Mouse (Mus musculus) cerebellum, postnatal 36 days (tissue): Measurements from ENCODE around the gene Fgf6.

Source experiments
- DNase-seq, 2 experiments: peaks; one replicate each; pipeline ENCODE4 v3.0.0; 2021 to 2022; ENCODE audit warnings: mixed read lengths in 2 of 2

Fgf6 gene

GRCm38 (mm10) chr6:127014906-127015770 is at the start of gene Fgf6:
Gene Fgf6 (plus strand): TSS chr6:127015586.
- DNase-seq, result no peak

GRCm38 (mm10) chr6:126966241-126967026 is 49.0 kb upstream of the Fgf6 start:
- no peak for DNase-seq

GRCm38 (mm10) chr6:126981539-126982234 is 33.7 kb upstream of the Fgf6 start:
- DNase-seq, result no peak

GRCm38 (mm10) chr6:126993676-126994075 is 21.7 kb upstream of the Fgf6 start:
- DNase-seq, result no peak

GRCm38 (mm10) chr6:126995494-126995893 is 19.9 kb upstream of the Fgf6 start:
- DNase-seq, result no peak

- no peak for DNase-seq
Measured at GRCm38 (mm10) chr6:126996399-126996798, 19.0 kb upstream of the Fgf6 start.

GRCm38 (mm10) chr6:127005646-127006045 is 9.7 kb upstream of the Fgf6 start:
- DNase-seq, result no peak

GRCm38 (mm10) chr6:127006551-127006950 is 8.8 kb upstream of the Fgf6 start:
- DNase-seq, result no peak

GRCm38 (mm10) chr6:127010021-127010420 is 5.4 kb upstream of the Fgf6 start:
- DNase-seq, result no peak

- no peak for DNase-seq
Measured at GRCm38 (mm10) chr6:127011947-127012535, 3.3 kb upstream of the Fgf6 start.

- DNase-seq, result no peak
Measured at GRCm38 (mm10) chr6:127019254-127019653, 3.9 kb downstream of the Fgf6 start.

- DNase-seq, result no peak
Measured at GRCm38 (mm10) chr6:127020431-127020830, 5.0 kb downstream of the Fgf6 start.

- DNase-seq, result no peak
Measured at GRCm38 (mm10) chr6:127024836-127025235, 9.4 kb downstream of the Fgf6 start.

- no peak for DNase-seq
Measured at GRCm38 (mm10) chr6:127034760-127035159, 19.4 kb downstream of the Fgf6 start.

- DNase-seq, result no peak
Measured at GRCm38 (mm10) chr6:127044909-127045308, 29.5 kb downstream of the Fgf6 start.

GRCm38 (mm10) chr6:127050847-127051246 is 35.5 kb downstream of the Fgf6 start:
- DNase-seq, result no peak

GRCm38 (mm10) chr6:127056990-127057588 is 41.7 kb downstream of the Fgf6 start:
- no peak for DNase-seq

GRCm38 (mm10) chr6:127059975-127060374 is 44.6 kb downstream of the Fgf6 start:
- DNase-seq, result no peak

GRCm38 (mm10) chr6:127063915-127064314 is 48.5 kb downstream of the Fgf6 start:
- DNase-seq, result no peak

GRCm38 (mm10) chr6:127064815-127065214 is 49.4 kb downstream of the Fgf6 start:
- DNase-seq, result no peak

- no peak for DNase-seq
Measured at GRCm38 (mm10) chr6:127072817-127073216, 57.4 kb downstream of the Fgf6 start, which contains the start of gene Fgf23. Gene Fgf23 (plus strand): TSS chr6:127072902.
